Mouse (Mus musculus): ENCODE measurements at regions not wholly inside any gene's neighbourhood (a gene's known extent, or its start where the extent isn't known, plus 50 kb on each side); places are given as distances from the start of the nearest gene placed in this dataset.

DNA sequence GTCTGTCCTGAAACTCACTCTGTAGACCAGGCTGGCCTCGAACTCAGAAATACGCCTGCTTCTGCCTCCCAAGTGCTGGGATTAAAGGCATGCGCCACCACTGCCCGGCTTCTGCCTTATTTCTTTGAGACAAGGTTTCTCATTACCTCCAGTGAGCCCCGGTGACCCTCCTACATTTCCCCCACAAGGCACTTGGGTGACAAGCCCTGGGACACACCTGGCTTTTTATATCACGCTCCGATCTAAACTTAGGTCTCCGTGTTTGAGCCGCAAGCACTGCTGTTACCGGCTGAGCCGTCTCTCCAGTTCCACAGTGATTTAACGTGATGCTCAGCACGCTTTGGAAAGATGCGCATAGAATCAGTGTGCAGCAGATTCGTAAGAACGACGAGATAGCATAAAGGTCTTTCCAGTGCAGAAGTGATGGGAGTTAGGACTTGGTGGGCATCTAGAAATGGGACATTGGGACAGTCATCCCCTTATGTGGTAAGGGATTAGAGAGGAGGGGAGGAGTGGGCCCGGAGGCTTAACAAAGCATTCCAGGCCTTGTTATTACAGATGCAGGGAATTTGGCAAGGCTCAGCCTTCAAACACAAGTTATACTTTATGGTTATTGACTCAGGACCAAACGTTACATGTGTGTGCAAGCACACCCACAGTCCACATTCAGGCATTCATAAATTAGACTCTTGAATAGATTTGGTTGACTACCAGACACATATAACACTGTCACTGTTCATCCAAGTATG is 56.9 kb upstream of the Slc38a4 start:
- TF ChIP-seq EP300 (IDR thresholded peaks at IDR 0.05) (no peak), CTCF (IDR thresholded peaks at IDR 0.05) (no peak)

All from lung, postnatal 0 days (tissue).